Mouse (Mus musculus): ENCODE results near the gene Ercc2. TPM values are rescaled to one million over a fixed set of nuclear protein-coding genes. Genes with fewer than 3 reads are reported as not detected.

The Ercc2 gene
- 10 to 100 TPM; 36.2 to 37.1 TPM for total RNA-seq (2021)

DNA sequence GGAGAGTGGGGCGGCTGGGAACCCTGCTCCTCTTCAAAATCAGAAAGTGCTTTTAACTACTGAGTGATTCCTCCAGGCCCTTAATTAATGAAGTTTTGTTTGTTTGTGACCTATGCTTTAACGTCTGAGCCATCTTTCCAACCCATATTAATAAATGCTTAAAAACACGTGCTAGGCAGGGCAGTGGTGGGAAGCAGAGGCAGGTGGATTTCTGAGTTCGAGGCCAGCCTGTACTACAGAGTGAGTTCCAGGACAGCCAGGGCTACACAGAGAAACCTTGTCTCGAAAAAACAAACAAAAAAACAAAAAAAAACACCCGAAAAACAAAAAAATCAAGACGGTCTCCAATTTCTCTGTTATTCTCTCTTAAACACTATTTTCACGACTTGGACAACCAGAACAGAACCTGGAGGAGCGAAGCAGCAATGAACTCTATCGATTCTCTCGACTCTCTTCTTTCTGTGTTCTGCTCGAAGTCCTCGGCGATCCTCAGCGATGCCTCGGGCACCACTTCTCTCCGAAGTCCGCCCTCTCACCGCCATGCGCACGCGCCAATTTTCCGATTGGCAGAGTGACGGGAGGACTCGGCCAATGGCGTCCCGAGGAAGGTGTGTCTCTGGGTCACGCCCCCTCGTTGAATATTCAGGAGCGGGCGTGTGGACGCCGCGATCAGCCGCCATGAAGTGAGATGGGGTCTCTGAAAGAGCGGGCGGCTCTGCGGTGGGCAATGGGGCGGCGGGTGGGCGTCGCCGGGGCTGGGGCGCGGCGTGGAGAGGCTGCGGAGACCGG is at the start of gene Ercc2:
Gene Ercc2 (plus strand): TSS at position 634 of the 789 bp plus-strand sequence.
- DNase-seq, result peak; percentile 98 to 99

DNA sequence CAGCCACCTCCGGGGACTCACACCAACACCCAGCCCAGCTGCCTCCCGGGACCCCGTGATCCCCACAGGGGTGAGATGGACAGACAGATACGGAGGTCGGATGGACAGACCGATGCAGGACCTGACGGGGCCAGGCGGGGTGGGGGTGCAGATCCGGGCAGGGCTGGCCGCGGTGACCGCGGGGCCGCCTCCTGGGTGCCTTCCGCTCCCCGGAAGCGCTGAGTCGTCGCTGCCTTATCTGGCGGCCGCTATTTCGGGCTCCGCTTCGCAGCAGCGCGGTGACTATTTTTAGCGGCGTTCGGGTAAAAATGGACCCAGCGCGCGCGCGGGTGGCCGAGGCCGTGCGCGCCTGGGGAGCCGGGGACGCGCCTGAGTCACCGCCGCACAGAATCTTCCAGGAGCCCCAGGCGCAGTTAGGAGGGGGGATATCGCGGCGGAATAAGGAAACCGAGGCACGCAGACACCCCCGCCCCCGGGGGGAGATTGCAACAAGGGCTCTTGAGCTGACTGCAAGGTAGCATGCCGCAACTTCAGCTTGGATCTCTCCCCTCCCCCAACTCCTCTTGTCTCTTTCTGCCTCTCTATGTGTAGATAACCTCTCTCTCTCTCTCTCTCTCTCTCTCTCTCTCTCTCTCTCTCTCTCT is 49.0 kb upstream of the Ercc2 start:
- peak; percentile 84 for DNase-seq

DNA sequence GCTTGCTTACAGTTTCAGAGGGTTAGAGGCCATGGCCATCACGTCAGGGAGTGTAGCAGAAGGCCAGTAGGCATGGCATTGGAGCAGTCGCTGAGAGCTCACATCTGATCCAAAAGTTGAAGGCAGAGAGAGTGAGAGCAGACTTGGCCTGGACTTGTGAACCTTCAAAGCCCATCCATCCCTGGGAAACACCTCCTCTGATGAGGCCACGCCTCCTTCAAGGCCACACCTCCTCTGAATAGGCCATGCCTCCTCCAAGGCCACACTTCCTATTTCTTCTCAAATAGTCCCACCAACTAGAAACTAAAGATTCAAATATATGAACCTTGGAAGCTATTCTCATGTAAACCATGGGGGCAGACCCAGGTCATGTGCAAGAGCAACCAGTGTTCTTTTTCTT is 46.2 kb upstream of the Ercc2 start:
- DNase-seq, result no peak

DNA sequence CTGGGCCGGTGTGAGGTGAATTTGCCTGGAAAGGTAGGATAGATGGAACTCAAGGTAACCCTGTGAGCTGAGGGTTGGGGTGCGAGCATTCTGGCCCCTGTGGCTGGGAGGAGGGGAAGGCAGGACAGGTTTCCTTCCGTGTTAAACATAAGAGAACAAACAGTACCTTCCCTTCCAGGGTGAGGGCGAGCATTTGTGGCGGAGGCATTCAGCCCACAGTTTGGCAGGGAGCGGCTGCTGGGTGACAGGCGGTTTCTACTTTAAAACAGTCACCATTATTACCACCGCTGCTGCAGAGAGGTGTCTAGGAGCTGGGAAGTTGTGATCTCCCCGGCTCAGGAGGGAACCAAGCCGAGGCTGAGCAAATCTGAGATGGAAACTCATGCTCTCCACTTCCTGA is 44.7 kb upstream of the Ercc2 start:
- DNase-seq, result peak in 1 of 2 experiments; percentile 45

DNA sequence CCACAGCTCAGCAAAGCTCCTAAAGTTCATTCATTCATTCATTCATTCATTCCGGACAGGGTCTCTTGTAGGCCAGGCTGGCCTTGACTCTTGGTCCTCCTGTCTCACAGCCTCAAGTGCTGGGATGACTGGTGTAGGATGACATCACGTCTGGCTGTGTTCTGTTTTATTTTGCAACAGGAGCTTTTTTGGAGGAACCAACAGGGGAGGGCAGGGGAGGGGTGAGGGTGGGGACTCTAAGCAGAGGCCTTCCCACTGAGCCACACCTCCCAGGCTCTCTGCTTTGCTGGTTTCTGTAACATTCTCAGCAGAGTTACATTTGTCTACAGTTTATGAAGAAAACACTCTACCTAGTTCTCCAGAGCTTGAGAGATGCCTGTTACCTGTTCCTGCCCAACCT is 43.8 kb upstream of the Ercc2 start:
- no peak for DNase-seq

DNA sequence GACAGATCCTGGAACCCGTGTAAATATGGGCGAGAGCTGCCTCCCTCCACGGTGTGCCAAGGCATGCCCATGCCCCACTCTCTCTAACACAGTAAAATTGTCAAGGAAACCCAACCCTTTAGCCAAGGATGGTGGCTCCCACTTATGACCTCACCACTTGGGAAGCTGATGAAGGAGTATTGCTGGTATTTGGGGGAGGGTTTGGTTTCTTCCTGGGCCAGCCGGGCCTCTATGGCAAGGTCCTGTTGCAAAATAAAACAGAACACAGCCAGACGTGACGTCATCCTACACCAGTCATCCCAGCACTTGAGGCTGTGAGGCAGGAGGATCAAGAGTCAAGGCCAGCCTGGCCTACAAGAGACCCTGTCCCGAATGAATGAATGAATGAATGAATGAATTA is 43.2 kb upstream of the Ercc2 start:
- no peak for DNase-seq

DNA sequence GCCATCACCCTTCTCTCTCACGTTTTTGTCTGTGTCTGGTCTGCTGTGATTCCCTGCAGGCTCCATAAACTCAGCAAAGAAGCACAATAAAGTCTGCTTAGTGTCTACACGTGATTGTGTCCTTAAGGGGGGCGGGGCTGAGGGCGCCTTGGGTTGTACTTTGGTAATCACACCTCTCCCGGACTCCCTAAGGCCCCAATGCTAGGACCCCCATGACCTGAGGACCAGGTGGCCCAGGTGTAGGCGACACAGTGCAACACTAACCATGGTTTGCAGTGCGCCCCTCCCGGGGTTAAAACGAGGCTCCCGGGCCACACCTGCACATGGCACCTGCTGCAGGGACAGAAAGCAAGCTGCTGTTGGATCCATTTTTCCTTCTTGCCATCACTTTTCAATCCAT is 40.6 kb upstream of the Ercc2 start:
- no peak for DNase-seq

DNA sequence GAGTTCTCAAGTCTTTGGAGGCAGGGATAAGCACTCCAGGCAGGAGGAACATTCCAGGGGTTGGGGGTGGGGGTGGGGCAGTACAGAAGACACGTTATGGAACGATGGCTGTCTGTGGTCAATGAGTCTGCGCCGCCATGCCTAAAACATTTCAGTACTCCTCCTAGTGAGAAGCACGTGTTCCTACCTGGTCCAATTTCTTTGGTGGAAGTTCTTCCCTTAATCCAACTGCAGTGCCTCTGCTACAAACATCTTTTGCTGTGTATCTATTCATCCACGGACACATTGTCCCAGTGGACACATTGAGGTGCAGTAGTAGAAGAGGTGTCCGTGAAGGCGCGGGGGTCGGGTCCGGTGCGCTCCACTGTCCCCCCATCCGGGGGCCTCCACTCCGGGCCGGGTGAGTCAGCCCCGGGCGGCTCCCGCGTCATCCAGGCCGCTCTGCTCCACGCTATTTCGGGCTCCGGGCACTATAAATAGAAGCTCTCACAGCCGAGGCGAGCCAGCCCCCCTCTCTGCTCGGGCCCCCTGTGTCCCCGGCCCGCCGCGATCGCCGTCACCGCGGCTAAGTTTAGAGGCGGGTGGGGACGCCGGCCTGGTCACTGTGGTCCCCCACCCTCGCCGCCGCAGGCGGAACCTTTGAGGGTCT is 39.9 kb upstream of the Ercc2 start:
- DNase-seq, result no peak

DNA sequence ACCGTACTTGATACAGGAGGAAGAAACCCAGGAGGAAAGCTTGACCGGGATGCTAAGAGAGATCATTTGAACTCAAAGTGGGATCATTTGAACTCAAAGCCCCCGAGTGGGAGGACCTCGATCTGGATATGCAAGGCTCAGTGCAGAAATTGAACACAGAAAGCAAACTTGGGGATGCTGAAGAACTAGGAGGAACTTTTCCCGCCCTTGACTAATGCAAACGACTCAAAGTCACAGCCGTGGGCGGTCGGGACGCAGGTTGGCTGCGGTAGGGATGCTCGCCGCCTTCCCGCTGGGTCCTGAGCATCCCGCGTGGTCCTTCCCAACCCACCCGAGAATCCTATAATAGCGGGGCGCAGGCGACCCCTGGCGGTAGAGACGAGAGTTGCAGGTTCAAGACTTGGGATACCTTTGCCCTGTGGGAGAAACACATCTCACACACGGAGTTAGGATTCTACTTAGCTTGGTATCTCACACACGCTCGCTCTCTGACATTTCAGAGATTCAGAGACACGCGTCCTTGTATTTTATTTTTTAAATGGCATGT is 39.3 kb upstream of the Ercc2 start:
- peak; percentile 88 to 90 for DNase-seq

DNA sequence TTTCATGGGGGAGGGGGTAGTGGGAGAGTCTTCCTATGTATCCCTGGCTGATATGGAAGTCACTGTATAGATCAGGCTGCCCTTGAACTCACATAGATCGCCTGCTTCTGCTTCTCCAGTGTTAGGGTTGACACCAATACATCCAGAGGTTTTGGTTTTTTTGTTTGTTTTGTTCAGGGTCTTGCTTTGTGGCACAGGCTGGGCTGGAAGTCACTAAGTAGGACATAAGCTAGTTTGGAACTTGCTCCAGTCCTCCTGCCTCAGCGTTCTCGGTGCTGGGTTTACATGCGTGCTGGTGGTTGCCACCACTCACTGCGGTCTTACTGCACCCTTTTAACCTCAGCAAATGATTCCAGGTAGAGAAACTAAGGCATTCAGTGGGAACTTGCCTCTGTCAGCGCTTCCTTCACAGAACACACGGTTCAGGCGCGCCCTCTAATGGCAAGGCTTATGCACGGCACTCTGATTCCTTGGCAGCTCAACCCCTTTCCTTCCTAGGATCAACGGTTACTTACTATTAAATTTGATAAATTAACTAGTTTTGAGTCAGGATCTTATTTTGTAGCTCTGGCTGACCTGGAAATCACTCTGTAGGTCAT is 38.5 kb upstream of the Ercc2 start:
- peak; percentile 71 to 74 for DNase-seq

DNA sequence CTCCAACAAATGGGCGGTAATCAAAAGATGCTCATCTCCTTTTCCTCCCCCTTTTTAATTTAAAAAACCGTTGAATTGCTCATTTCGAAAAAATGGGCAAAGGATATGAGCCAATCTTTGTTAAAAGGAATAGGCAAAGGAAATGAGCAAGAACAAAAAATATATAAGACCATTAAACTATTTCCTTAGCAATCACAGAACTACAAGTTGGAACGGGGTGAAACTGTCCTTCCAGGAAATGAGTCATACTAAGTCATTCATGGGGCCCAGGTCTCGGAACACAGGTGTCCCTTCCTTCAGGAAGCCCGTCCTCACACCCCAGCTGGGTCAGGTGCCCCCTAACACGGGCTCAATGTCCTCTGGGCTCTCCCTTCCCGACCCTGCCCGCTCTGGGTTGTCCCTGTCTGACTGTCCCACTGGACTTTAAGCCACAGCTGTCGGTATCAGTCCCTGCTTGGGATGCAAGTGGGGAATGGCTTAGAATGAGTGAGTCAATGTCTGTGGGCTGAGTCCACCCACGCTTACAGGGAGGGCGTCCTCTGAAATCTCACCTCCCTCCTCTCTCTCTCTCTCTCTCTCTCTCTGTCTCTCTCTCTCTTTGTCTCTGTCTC is 37.5 kb upstream of the Ercc2 start, which contains the start of gene Ercc1:
Gene Ercc1 (plus strand): TSS at position 542 of the 611 bp plus-strand sequence.
- no peak for DNase-seq

DNA sequence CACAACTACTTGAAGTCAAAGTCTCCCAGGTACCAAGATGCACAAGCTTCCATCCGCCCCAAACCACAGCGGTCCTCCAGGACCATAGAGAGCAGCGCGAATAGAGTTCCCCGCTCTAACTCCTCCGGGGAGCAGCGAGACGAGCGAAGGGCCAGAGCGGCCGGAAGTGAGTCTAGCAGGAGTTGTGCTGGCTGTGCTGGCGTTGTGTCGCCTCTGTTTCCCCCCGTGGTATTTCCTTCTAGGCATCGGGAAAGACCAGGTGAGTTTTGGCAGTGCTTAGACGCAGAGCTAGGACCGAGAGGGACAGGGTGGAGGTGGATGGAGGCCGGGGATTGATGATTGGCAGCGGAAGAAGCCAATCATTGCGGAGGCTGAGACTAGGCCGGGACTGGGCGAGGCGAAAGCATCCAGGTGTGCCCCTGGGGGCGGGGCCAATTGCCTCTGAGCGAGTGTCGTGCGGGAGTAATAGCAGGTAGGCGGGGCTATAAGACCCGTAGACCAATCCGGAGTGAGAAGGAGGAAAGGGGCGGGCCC is 36.8 kb upstream of the Ercc2 start:
- peak; percentile 92 to 94 for DNase-seq

DNA sequence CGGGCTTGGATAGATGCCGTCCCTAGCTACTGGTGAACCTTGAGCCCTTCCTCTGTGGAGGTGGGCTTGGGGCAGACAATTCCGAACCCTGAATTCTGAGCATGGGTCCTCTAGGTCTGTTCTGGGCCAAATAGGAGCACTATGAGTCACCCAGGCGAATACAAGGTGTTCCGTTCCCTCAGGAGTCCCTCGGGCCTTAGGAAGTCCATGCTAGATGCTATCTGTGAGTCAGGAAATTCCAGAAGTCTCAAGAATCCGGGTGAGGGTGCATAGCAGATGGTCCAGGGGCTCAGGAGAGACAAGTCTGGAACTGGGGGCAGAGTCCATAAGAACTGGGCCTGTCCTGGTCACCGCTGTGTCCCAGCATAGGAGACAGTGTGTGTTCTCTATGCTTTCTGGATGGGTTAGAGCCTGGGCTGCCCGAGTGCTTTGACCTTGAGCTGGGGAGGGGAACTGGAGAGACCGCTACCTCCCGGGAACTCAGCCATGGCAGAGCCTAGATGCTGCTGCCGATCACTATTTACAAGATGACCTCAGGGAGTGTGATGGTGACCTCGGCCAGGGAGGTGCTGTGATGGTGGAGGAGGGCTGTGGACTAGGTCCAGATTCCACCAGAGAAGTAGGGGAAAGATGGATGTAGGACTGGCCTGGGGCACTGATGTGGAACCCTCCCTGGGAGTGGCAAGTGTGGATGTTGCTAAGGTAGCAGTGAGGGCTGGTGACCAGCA is 32.5 kb upstream of the Ercc2 start:
- no peak for DNase-seq

DNA sequence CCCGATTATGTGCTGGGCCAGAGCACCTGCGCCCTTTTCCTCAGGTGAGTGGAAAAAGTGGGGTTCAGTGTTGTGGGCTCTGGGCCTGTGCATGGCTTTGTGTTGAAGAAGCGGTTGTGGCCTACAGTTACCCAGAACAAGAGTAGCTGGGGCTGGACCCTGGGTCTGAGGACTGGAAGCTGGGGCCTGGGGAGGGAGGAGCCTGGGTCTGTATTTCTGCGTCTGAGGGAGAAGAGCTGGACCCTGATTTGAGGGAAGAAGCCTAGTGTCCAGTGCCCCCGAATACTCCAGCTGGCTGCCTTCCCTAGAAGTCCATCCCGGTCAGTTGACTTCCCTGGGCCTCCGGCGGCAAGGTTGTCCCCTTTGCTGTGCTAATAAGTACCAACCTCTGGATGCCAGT is 31.6 kb upstream of the Ercc2 start:
- no peak for DNase-seq

DNA sequence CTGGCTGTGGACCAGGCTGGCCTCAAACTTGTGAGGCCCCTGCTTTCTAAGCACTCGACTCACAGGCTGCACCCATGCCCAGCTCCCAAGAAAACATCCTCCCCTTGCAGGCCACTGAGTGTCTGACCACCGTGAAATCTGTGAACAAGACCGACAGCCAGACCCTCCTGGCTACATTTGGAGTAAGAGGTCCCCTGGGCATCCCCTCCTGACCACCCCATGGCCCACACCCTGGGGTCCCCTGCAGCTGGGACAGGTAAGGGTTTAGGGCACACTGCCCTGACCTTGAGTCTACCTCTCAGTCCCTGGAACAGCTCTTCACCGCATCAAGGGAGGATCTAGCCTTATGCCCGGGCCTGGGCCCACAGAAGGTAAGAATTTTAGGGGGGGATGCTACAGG is 26.8 kb upstream of the Ercc2 start:
- no peak for DNase-seq

DNA sequence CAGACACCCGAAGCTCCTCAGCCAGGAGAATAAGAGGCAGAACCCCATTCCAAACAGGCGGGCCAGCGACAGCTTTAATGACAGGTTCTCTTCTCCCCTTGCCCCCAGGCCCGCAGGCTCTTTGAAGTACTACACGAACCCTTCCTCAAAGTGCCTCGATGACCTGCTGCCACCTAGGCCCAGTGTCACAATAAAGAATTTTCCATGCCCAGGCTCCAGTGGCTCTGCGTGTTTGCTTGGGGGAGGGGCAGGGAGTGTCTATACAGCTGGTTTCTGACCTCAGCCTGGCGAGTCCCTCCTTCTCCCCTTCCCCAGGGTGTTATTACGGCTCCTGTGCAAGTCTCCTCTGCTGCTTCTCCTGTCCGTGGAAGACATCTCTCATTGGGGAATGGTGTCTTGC is 25.5 kb upstream of the Ercc2 start:
- no peak for DNase-seq

DNA sequence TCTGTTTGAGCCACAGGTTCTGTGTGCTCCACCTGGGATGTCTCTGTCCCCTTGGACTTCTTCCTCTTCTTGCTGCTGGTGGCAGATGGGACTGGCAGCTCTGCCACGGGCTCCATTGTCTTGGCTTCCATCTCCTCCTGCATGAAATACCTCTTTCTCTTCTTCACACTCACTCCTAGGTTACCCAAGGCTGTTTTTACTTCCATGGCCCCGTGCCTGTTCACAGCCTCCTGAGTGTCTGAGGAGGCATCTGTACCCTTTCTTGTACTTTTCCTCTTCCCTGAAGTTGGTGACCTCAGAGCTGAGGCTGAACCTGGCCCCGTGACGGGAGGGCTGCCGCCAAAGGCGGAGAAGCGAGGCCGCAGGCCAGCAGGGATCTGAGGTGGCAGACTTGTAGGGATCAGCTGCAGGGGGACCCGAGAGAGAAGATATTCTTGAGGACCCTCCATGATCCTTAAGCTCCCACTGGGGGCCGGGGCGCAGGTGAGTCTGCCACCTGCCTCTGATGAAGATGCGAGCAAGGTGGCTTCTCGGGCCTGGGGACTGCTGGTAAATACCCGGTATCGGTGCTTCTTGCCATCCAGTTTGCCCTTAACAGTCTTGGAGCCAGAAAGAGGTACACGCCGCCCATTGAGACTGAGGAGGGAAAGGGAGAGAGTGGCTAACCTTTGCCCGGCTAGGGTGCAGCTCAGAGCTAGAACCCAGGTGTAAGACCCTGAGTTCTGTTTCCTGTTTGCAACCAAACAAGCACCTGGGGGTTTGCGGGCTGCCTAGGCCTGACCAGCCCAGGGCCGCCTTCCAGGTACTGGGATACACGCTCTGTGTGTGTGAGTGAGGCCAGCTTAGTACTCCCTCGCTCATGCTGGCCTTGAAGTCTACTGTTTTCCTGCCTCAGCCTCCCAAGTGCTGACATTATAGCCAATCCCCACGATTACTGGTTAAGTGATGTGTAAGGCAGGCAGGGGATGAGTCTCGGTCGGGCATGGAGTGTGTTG is 24.1 kb upstream of the Ercc2 start:
- DNase-seq, result no peak

DNA sequence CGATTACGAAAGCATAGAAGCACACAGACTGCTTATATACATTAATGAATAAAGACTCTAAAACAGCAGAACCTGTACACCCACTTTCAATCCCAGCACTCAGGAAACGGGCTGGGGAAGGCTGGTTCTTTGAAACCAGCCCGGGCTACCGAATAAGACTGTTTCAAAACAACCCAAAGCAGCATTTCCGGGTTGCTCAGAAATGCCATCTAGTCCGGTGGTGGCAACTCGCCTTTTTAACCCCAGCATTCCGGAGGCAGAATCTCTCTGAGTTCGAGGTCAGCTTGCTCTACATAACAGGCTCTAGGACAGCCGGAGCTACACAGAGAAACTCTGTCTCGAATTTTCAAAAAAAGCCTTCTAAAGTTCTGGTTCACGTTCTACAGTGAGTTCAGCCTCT is 23.2 kb upstream of the Ercc2 start:
- no peak for DNase-seq

DNA sequence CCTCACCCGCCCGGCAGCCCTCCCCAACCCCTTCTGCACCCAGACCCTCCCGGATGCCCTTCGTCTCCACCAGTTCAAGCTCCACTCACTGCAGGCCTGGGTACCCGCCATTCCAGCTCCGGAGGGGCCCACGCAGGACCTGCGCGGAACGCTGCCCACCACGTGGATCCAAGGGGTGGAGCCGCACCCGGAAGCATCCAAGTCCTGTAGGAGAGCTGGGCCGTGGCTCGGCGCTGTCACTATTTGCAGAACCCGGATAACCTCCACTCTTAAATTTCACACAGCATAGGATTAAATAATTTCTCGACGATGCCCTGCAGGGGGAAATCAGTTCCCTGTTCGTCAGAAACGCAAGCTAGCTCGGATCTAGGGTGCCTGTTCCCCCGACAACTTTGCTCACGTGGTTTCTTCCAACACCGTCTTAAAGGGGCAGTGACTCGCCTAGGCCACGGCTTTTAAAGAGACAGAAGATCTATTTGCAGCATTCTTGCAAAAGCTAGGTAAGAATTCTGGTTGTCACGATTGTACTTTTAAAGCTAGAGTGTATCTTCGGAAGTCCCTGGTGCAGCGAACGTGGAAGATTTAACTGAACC is 22.4 kb upstream of the Ercc2 start, which contains the start of the genes Cd3eap and Ppp1r13l:
Gene Cd3eap (minus strand): TSS at position 185 of the 593 bp plus-strand sequence.
Gene Ppp1r13l (plus strand): TSS at position 451 of the 593 bp plus-strand sequence.
- peak; percentile 89 to 90 for DNase-seq

All from layer of hippocampus, postnatal 36 days (tissue).